Mouse (Mus musculus) heart, postnatal 14 days (tissue): ENCODE measurements around the gene Ttc9c. TPM values are rescaled to one million over a fixed set of nuclear protein-coding genes. Genes with fewer than 3 reads are reported as not detected.

Experiments used
- DNase-seq, 2 experiments: peaks; one replicate each; pipeline ENCODE4 v3.0.0; 2021 to 2022
- intact Hi-C: fragments of 180-260 bp; cut with DNase I; formaldehyde crosslinking; loops from one replicate; pipeline ENCODE4 v1.15.1; 2025
- total RNA-seq, 2 experiments: library from RNA; stranded (reverse); gene quantifications; 2 replicates each; pipeline ENCODE4 v1.2.3; 2021

The Ttc9c gene
- total RNA-seq, 2 experiments from 2014 or later = 15.1 to 15.4 TPM

DNA sequence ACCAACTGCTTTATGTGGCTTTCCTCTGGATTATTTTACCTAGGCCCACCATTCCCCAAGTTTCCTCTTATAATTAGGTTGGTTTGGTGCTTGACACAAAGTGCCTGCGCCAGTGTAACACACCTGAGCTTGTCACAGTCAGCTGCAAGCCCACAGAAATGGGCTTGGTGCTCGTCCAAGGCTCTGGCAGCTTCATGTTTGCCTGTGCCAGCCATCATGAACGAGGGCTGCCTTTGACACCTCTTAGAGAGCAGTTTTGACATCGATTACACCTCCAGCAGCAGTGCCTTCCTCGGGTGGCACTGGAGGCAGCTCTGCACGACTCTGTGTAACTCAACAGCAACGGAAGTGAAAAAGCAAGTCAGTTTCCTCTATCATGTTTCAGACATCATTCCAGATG lies 29.0 kb downstream of the Ttc9c start:
- intact Hi-C loops = no loop called here
- no peak for DNase-seq

DNA sequence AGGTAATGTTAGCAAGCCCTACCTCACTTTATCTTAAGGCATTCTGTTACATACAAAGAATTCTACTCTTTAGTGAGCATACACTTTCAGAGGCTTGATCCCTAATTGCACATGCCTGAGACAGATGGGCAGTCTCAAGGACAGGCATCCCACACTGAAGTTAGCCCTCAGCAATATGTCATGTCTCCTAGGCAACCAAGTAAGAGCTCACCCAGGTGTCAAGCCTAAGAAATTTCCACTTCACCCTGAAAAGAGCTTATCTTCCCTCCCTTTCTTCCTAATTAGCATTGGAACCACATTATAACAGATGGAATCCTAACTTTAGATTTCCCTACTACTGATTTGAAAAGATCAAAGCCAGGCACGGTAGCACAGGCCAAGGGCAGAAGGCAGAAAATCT lies 30.0 kb downstream of the Ttc9c start:
- intact Hi-C loops = no loop called here

DNA sequence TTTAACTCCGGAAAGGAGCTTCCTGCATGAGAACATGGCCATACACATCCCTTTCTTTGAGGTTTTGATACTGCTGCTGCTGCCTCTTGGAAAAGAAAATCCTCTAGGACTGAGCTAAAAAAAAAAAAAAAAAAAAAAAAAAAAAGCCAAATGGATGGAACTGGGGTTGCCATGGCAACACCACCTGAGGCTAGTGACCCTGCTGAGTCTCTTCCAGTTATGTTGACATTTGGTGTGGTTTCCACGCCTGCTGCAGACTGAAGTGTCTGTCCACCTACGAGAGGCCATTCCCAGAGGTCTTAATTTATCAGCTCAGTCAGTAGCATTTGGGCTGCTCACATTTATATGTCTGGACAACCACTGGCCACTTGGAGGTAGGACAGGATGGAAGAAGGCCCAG lies 30.6 kb downstream of the Ttc9c start:
- intact Hi-C loops = no loop called here
- DNase-seq = no peak

More for the DNA sequence above, 30.0 kb downstream of the Ttc9c start:
- no peak for DNase-seq

DNA sequence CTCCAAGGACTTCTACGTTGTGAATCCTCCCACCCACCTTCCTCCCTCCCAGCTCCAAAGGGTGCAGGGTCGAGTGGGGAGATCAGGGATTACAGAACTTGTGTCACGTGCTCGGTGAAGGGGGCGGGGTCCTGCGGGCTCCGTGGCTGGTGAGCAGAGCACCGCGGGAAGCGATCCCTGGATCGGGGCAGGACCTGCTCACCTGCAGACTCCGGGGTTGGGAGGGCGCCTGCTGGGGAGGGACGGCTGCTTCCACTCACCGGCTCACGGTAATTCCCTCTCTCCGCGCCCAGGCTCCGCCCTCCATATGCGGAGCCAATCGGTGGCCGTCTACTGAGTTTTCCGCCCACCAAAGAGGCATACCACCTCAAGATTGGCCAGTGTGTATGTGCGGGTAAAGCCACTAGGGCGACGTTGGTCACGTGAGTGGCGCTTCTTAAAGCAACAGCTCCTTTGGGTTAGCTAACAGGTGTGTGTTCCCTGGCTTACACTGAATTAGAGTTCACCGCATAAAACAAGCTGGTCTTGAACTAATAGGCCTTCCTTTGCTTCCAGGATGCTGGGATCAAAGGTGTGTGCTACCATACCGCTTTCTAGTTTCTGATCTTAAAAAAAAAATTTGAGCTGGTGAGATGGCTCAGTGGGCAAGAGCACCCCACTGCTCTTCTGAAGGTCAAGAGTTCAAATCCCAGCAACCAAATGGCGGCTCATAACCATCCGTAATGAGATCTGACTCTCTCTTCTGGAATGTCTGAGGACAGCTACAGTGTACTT lies 32.9 kb downstream of the Ttc9c start, which contains the start of gene Taf6l:
Gene Taf6l, minus strand, starts transcription at position 410 of the 774 bp plus-strand sequence.
- peak; percentile 85 to 91 for DNase-seq
- intact Hi-C loops = no loop called here

DNA sequence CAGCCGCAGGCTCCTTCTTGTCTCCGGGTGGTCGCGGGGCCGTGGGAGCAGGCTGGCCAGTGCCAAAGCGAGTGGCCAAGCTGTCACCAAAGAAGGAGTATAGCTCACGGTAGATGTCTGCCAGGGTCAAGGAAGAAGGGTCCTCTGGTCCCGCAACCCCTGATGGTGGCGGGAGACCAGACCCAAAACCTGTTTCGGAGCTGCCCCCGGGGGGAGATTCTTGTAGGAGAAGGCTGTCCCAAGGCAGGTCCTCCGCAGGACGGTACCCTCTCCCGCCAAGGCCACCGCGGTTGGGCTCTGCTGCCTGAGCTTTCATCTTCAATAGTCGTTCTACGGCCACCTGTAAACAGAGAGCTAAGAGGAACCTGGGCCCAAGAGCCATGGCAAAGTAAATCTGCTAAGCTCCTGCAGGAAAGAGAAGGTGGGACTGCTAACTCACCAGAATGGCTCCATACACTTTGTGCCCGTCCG lies 44.1 kb downstream of the Ttc9c start:
- no peak for DNase-seq
- intact Hi-C loops = loop anchor here (5.0 kb wide), 1 partner anchor 42 kb away; the partner anchor contains the start of gene Ttc9c

DNA sequence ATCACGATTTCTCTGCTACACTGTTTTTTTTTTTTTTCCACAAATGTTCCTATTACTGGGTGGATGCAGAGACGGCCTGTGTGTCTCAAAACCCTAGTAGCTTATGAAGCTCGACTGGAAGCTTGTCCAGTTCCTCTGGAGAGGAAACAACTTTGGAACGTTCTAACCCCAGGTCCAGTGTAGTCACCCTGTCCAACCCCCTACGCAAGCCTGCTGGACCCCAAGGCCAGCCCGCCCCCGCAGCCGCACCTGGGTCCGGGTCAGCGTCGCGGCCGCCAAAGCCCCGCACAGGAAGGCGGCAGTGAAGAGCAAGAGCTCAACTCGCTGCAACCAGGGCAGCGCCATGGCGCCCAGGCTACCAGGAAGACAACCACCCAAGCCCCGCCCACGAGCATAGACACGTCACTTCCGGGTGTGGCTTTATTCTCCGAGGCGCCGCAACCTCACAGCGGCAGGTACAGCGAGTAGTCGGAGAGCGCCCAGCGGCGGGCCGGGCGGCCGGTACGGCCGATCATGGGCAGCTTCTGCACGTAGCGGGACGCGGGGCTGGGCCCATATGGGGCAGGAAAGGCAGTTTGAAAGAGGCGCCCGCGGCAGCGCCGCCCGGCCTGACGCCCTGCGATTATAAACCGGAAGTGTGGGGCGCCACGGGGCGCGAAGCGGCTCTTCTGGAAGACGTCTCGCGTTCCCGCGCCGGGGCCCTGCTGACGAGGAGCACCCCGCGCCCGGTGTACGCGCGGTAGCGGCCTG lies 44.9 kb downstream of the Ttc9c start, which contains the start of gene Tmem179b:
Gene Tmem179b, minus strand, starts transcription at position 382 of the 750 bp plus-strand sequence.
- intact Hi-C loops = loop anchor here (5.0 kb wide), 1 partner anchor 43 kb away; the partner anchor contains the start of gene Ttc9c
- peak; percentile 95 to 97 for DNase-seq

DNA sequence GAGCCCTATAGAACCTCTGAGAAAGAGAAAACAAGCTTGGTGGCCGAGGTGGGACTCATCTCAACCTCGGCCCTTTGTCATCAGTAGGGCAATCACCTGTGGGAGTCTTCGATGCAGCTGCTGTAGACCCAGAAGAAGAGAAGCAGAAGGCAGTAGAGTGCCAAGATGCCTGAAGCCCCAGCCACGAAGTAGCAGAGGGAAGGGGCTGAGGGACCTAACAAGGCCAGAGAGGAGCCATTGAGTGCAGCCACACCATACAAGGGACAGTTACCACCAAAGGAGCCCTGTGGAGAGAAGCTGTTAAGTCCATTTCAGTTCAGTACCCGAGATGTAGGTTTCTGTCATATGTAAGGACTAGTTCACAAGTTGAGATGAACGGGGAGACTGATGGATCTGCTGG lies 45.7 kb downstream of the Ttc9c start:
- intact Hi-C loops = loop anchor here (5.0 kb wide), 1 partner anchor 44 kb away; the partner anchor contains the start of gene Ttc9c

DNA sequence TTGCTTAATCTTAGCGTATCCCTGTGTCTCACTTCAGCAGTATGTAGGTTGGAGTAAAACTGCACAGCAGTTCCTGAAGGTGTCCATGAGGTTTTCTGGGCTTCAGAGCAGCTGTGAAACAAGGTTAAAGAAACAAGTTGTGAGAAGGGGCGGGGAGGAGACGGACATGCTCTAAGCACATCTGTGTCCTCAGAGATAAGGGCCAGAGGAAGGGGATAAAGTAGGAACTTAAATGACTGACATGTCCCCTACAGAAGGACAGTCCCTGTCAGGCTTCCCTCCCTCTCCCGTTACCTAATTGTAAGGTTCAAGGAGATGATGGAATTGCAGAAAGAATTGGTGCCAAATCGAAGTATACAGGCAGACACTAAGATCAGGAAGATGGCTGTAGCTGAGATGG lies 46.1 kb downstream of the Ttc9c start:
- DNase-seq = no peak
- intact Hi-C loops = loop anchor here (5.0 kb wide), 1 partner anchor 44 kb away; the partner anchor contains the start of gene Ttc9c

More for the DNA sequence above, 45.7 kb downstream of the Ttc9c start:
- no peak for DNase-seq

DNA sequence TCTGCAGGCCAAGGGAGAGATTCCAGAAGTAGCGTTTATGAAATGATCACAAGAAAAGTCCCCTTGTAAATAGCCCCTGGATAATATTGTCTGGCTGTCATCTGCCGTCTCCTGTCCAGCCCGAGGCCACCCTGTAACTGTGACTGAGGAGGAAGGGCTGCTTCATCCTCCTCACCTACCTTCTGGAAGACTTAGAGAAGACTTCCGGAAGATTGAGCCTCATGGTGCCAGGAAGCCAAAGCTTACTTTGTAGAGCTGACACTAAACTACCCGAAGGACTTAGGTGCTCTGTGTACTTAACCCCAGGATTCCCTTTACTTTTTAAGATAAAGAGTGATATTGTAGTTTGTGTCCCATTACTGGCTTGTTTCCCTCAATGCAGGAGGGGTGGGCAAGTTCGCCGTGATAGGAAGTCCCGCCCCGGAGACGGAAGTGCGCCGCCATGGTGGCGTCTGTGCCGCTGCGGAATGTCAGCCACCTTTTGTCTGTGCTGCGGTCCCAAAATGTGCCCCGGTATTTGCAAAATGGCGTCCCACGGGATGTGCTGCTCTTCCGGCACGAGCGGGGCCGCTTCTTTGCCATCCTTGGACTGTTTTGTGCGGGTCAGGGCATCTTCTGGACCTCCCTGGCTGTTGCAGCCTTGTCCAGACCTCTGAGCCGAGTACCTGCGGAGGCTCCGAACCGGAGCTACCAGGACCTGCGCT lies 48.4 kb downstream of the Ttc9c start, which contains the start of gene Tmem223:
Gene Tmem223, plus strand, starts transcription at position 430 of the 704 bp plus-strand sequence.
- intact Hi-C loops = loop anchor here (5.0 kb wide), 1 partner anchor 47 kb away; the partner anchor contains the start of gene Ttc9c
- DNase-seq = peak; percentile 83 to 88

DNA sequence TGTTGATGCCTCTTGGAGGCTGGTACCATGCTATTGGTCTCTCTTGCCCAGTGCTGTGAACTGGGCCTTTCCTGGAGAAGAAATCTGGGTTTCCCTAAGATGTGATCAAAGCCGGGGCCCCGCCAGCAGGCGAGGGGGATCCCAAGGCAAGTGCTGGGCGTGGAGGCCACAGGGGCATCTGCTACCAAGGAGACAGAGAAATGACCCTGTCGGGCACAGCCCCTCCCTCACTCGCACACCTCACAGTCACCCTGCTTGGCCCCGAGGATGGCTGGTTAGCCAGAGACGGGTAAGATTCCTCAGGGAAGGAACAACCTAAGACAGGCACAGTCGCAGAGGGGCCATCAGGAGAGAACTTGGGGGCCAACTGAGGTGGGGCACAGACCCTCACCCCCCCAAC lies 53.6 kb downstream of the Ttc9c start:
- intact Hi-C loops = no loop called here

DNA sequence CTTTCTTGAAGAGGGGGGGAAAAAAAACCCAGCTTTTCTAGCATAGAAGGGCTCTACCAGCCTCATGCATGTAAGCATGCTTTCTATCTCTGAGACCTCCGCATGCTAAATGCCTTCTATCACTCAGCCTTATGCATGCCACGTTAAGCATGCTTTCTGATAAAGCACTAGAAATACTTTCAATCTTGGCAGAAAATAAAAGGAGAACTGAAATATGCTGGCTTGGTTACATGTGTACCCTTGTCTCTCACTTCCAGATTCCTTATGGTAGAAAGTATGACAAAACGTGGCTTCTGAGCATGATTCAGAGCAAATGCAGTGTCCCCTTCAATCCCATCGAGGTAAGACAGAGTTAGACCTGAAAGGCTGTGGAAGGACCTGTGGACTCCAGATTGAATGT lies 55.9 kb downstream of the Ttc9c start:
- no peak for DNase-seq
- intact Hi-C loops = no loop called here

More for the DNA sequence above, 53.6 kb downstream of the Ttc9c start:
- DNase-seq = no peak

DNA sequence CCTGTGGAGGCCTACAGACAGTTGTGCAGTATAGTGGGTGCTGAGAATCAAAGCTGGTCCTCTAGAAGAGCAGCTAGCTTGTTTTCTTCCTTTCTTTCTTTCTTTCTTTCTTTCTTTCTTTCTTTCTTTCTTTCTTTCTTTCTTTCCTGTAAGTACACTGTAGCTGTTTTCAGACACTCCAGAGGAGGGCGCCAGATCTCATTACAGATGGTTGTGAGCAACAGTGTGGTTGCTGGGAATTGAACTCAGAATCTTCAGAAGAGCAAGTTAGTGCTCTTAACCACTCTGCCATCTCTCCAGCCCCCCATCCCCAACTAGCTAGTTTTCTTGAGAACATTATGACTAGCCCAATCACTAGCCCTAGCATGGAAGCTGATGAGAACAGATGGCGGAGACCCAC lies 58.4 kb downstream of the Ttc9c start:
- intact Hi-C loops = no loop called here
- DNase-seq = no peak

Other genes with a start within 250 kb of the Ttc9c start
- under 1 TPM; 0.05 to 0.17 TPM for gene Slc22a8, start 228.1 kb downstream of the Ttc9c start, total RNA-seq
- not detected for gene Slc22a6, start 201.3 kb downstream of the Ttc9c start, total RNA-seq
- under 1 TPM in 1 of 2 experiments, not detected in 1; 0.05 TPM for gene Chrm1, start 155.5 kb downstream of the Ttc9c start, total RNA-seq
- 10 to 100 TPM; 39.8 to 50.9 TPM for gene Slc3a2, start 96.0 kb downstream of the Ttc9c start, total RNA-seq
- 10 to 100 TPM; 19.1 to 20.1 TPM for gene Wdr74, start 83.5 kb downstream of the Ttc9c start, total RNA-seq
- under 1 TPM in 1 of 2 experiments, not detected in 1; 0.95 TPM for gene 1700092M07Rik, start 78.6 kb downstream of the Ttc9c start, total RNA-seq
- gene Stx5a, start 77.9 kb downstream of the Ttc9c start, total RNA-seq = 10 to 100 TPM; 37.4 to 40.5 TPM
- gene Nxf1, start 62.3 kb downstream of the Ttc9c start, total RNA-seq = 10 to 100 TPM; 59.3 to 59.5 TPM
- gene Tmem223, start 48.3 kb downstream of the Ttc9c start, total RNA-seq = 100 to 1,000 TPM; 110 to 121 TPM
- 10 to 100 TPM; 15.7 to 17.9 TPM for gene Tmem179b, start 44.9 kb downstream of the Ttc9c start, total RNA-seq
- gene Taf6l, start 32.9 kb downstream of the Ttc9c start, total RNA-seq = 1 to 10 TPM; 7.2 to 8.9 TPM
- 10 to 100 TPM; 53.9 to 63.0 TPM for gene Polr2g, start 20.8 kb downstream of the Ttc9c start, total RNA-seq
- gene Zbtb3, start 16.8 kb downstream of the Ttc9c start, total RNA-seq = 1 to 10 TPM; 1.2 to 2.3 TPM
- 10 to 100 TPM; 48.5 to 51.1 TPM for gene Hnrnpul2, start 677 bp upstream of the Ttc9c start, total RNA-seq
- gene AC129217.1, start 10.4 kb upstream of the Ttc9c start, total RNA-seq = not detected
- gene Bscl2, start 18.1 kb upstream of the Ttc9c start, total RNA-seq = 10 to 100 TPM; 21.3 to 28.0 TPM
- not detected for gene Gng3, start 19.9 kb upstream of the Ttc9c start, total RNA-seq
- 1 to 10 TPM; 3.4 to 5.4 TPM for gene Lrrn4cl, start 31.4 kb upstream of the Ttc9c start, total RNA-seq
- 100 to 1,000 TPM; 109 to 116 TPM for gene Ubxn1, start 52.2 kb upstream of the Ttc9c start, total RNA-seq
- gene Uqcc3, start 61.6 kb upstream of the Ttc9c start, total RNA-seq = 10 to 100 TPM; 53.3 to 53.8 TPM
- 1 to 10 TPM; 3.9 to 6.1 TPM for gene Lbhd1, start 64.4 kb upstream of the Ttc9c start, total RNA-seq
- gene Gm49403, start 64.6 kb upstream of the Ttc9c start, total RNA-seq = not detected
- 10 to 100 TPM; 16.0 to 16.4 TPM for gene 1810009A15Rik, start 69.5 kb upstream of the Ttc9c start, total RNA-seq
- gene Gm49416, start 69.6 kb upstream of the Ttc9c start, total RNA-seq = 1 to 10 TPM in 1 of 2 experiments, not detected in 1; 1.2 TPM
- 10 to 100 TPM; 12.3 to 12.9 TPM for gene Ints5, start 73.7 kb upstream of the Ttc9c start, total RNA-seq
- 10 to 100 TPM; 60.6 to 63.7 TPM for gene Ganab, start 78.7 kb upstream of the Ttc9c start, total RNA-seq
- gene B3gat3, start 101.0 kb upstream of the Ttc9c start, total RNA-seq = 10 to 100 TPM; 37.1 to 38.0 TPM
- gene Rom1, start 110.0 kb upstream of the Ttc9c start, total RNA-seq = 10 to 100 TPM; 12.4 to 12.7 TPM
- gene Eml3, start 110.2 kb upstream of the Ttc9c start, total RNA-seq = 10 to 100 TPM; 12.5 to 16.2 TPM
- gene Mta2, start 122.5 kb upstream of the Ttc9c start, total RNA-seq = 10 to 100 TPM; 42.1 to 44.8 TPM
- 1 to 10 TPM; 7.6 TPM for gene Tut1, start 134.5 kb upstream of the Ttc9c start, total RNA-seq
- 100 to 1,000 TPM; 220 to 273 TPM for gene Eef1g, start 147.7 kb upstream of the Ttc9c start, total RNA-seq
- gene Ahnak, start 170.0 kb upstream of the Ttc9c start, total RNA-seq = 100 to 1,000 TPM; 288 to 310 TPM